Mouse (Mus musculus) frontal cortex, postnatal 25 days (tissue): ENCODE results near the gene Tgfbr3.
"Not testable (repeated sequence)": the region's sequence is repeated elsewhere in the genome, so short reads cannot be mapped to it uniquely, and the experiment has no call there.

ENCODE experiments used
- DNase-seq, 2 experiments: peaks; one replicate each; pipeline ENCODE4 v3.0.0; 2022; ENCODE audit warnings: low spot score in 2 of 2

The Tgfbr3 gene

GRCm38 (mm10) chr5:107240276-107240675 is 49.2 kb downstream of the Tgfbr3 start:
- DNase-seq, result no peak

GRCm38 (mm10) chr5:107237971-107238426 is 51.4 kb downstream of the Tgfbr3 start:
- DNase-seq, result no peak

GRCm38 (mm10) chr5:107236975-107237374 is 52.5 kb downstream of the Tgfbr3 start:
- DNase-seq, result no peak

GRCm38 (mm10) chr5:107236039-107236438 is 53.4 kb downstream of the Tgfbr3 start:
- no peak for DNase-seq

GRCm38 (mm10) chr5:107233366-107234354 is 55.8 kb downstream of the Tgfbr3 start:
- no peak for DNase-seq

- no peak for DNase-seq
Observed at GRCm38 (mm10) chr5:107230189-107230588, 59.2 kb downstream of the Tgfbr3 start.

GRCm38 (mm10) chr5:107229037-107229436 is 60.4 kb downstream of the Tgfbr3 start:
- no peak for DNase-seq

GRCm38 (mm10) chr5:107227580-107227979 is 61.8 kb downstream of the Tgfbr3 start:
- DNase-seq, result no peak

- DNase-seq, result no peak
Observed at GRCm38 (mm10) chr5:107224820-107225417, 64.5 kb downstream of the Tgfbr3 start.

- DNase-seq, result no peak
Observed at GRCm38 (mm10) chr5:107224151-107224550, 65.3 kb downstream of the Tgfbr3 start.

GRCm38 (mm10) chr5:107223483-107223882 is 65.9 kb downstream of the Tgfbr3 start:
- not testable (repeated sequence) for DNase-seq

GRCm38 (mm10) chr5:107223029-107223428 is 66.4 kb downstream of the Tgfbr3 start:
- no peak for DNase-seq

- no peak for DNase-seq
Observed at GRCm38 (mm10) chr5:107222670-107223005, 66.8 kb downstream of the Tgfbr3 start.

- no peak for DNase-seq
Observed at GRCm38 (mm10) chr5:107221892-107222669, 67.3 kb downstream of the Tgfbr3 start.

GRCm38 (mm10) chr5:107220936-107221335 is 68.5 kb downstream of the Tgfbr3 start:
- no peak for DNase-seq

GRCm38 (mm10) chr5:107219883-107220282 is 69.5 kb downstream of the Tgfbr3 start:
- DNase-seq, result no peak

- DNase-seq, result no peak
Observed at GRCm38 (mm10) chr5:107219318-107219717, 70.1 kb downstream of the Tgfbr3 start.

- DNase-seq, result no peak
Observed at GRCm38 (mm10) chr5:107218594-107218993, 70.8 kb downstream of the Tgfbr3 start.

- DNase-seq, result no peak
Observed at GRCm38 (mm10) chr5:107217139-107217538, 72.3 kb downstream of the Tgfbr3 start.

GRCm38 (mm10) chr5:107213373-107214132 is 75.9 kb downstream of the Tgfbr3 start:
- no peak for DNase-seq

GRCm38 (mm10) chr5:107211830-107212370 is 77.5 kb downstream of the Tgfbr3 start:
- DNase-seq, result no peak
